Mouse (Mus musculus) heart, adult 2 months (tissue): ENCODE measurements around the gene Nutm1. TPM values are rescaled to one million over a fixed set of nuclear protein-coding genes. Genes with fewer than 3 reads are reported as not detected.

Source experiments
- DNase-seq, 2 experiments: peaks; one replicate each; pipeline ENCODE4 v3.0.0; 2021
- H3K27ac ChIP-seq: fragments of 200-600 bp; 2 replicates; pipeline ENCODE4 v1.8.1; 2022
- H3K27me3 ChIP-seq: fragments of 200-500 bp; 2 replicates; pipeline ENCODE4 v1.6.1; 2012; ENCODE audit warnings: mild to moderate bottlenecking, low read length, inconsistent platforms, mixed read lengths; ENCODE audit not compliant: control insufficient read depth, insufficient read depth
- H3K36me3 ChIP-seq: fragments of 200-500 bp; 2 replicates; pipeline ENCODE4 v1.6.1; 2012; ENCODE audit warnings: low read length, inconsistent platforms; ENCODE audit not compliant: control insufficient read depth, insufficient read depth
- H3K4me1 ChIP-seq: fragments of 200-500 bp; 2 replicates; pipeline ENCODE4 v1.6.1; 2011; ENCODE audit warnings: low read length; ENCODE audit not compliant: control insufficient read depth, insufficient read depth
- H3K4me3 ChIP-seq: fragments of 200-600 bp; 2 replicates; pipeline ENCODE4 v1.8.1; 2022
- H3K79me2 ChIP-seq: fragments of 200-500 bp; replicated peaks from 2 replicates; pipeline ENCODE4 v1.6.1; 2012; ENCODE audit warnings: mild to moderate bottlenecking, inconsistent platforms, low read length, moderate library complexity, mixed read lengths; ENCODE audit not compliant: control insufficient read depth, insufficient read depth
- H3K9ac ChIP-seq: fragments of 200-500 bp; 2 replicates; pipeline ENCODE4 v1.6.1; 2012; ENCODE audit warnings: low read depth, mild to moderate bottlenecking, control low read depth, inconsistent platforms, low read length, mixed read lengths
- CTCF ChIP-seq: fragments of 200-600 bp; IDR thresholded peaks from 2 replicates; pipeline ENCODE4 v1.8.1; 2022; ENCODE audit warnings: antibody characterized with exemption, mild to moderate bottlenecking, moderate library complexity
- EP300 ChIP-seq: fragments of 200-500 bp; IDR thresholded peaks from 2 replicates; pipeline ENCODE4 v1.6.1; 2011; ENCODE audit warnings: low read depth, low read length, control low read depth; ENCODE audit not compliant: insufficient read depth
- POLR2A ChIP-seq: fragments of 200-500 bp; IDR thresholded peaks from 2 replicates; pipeline ENCODE4 v1.6.1; 2011; ENCODE audit warnings: mild to moderate bottlenecking, low read depth, low read length, control low read depth; ENCODE audit not compliant: insufficient read depth
- WGBS: fragments of 180-500 bp; shearing (Covaris S2); methylation state at CpG from one replicate; pipeline ENCODE4 v1.1.7; 2018; 5-methylcytosine and 5-hydroxymethylcytosine counted together
- intact Hi-C: fragments of 180-260 bp; cut with DNase I; formaldehyde crosslinking; loops from one replicate; pipeline ENCODE4 v1.15.1; 2025
- polyA plus RNA-seq: library from polyadenylated mRNA; depleted of rRNA; stranded (reverse); fragments of >200 nt; gene quantifications from 2 replicates; pipeline ENCODE4 v1.2.3, GENCODE M21; 2012
- total RNA-seq, 2 experiments: library from RNA; stranded (reverse); gene quantifications; 2 replicates each; pipeline ENCODE4 v1.2.3; 2021

Nutm1 gene
- total and polyA plus RNA-seq, 3 experiments = not detected

DNA sequence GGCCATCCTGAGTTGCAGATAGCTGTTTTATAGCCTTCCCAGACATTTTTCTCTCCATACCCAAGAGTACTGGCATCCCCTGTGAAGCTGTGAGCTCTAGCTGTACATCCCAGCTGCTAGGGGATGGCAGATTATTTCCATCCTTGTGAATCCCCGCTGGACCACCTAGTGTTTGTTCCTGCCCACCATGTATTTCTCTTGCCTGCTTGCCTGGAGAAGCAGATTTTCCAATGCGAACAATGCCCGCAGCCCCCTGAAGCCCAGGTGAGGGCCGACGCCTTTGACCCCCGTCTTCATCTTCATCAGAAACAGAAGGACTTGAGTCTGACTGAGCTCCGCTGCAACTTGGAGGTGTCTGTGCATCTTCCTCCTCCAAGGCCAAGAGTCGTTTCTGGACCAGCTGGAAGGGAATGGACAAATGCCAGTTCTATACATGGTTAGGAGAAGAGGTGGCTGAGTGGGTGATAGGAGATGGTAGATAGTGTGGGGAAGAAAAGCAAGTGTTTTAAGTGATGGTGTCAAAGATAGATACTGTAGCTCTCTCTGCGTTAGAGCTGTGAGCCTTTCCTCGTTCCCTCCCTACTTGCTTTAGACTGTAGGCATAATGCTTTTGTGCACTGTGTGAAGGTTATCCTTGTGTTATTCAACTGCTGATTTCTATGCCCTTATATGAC is 9.2 kb downstream of the Nutm1 start:
- Histone ChIP-seq H3K4me3 (no peak overlapping the region), H3K4me1 (no peaks in the 10 kb centered on the region), H3K36me3 (no peaks in the 10 kb centered on the region), H3K27me3 (no peaks in the 10 kb centered on the region), H3K27ac (no peak overlapping the region), H3K79me2 (no peaks in the 10 kb centered on the region), H3K9ac (no peak overlapping the region)
- TF ChIP-seq CTCF = no peak
- no peak for TF ChIP-seq POLR2A
- no peak for TF ChIP-seq EP300
- WGBS = 88% methylated on average over 10 of the region's 10 CpGs
- no peak for DNase-seq
- intact Hi-C loops = no loop called here

DNA sequence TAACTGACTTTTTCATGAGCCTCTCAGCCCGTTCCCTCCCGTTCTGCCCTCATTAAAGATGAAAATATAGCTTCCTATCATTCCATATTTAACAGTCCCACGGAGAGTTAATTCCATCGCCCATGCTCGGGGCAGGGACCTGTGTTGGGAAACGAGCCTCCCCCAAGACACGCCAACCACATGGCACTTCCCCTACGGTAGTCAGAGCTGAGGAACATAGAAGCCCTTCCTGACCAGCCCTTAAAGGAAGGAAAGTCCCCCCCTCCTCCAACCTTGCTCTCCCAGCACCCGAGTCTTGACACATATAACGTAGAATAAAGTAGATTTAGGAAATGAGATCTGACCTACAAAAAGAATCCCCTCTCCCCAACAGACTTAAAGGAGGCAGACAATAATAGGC is 11.8 kb downstream of the Nutm1 start:
- no peak for DNase-seq
- Histone ChIP-seq H3K27ac (no peak overlapping the region), H3K79me2 (no peaks in the 10 kb centered on the region), H3K4me3 (no peak overlapping the region), H3K36me3 (no peaks in the 10 kb centered on the region), H3K4me1 (no peaks in the 10 kb centered on the region), H3K9ac (no peak overlapping the region), H3K27me3 (no peaks in the 10 kb centered on the region)
- intact Hi-C loops = no loop called here
- WGBS = 62% methylated on average over 10 of the region's 10 CpGs
- no peak for TF ChIP-seq CTCF
- no peak for TF ChIP-seq EP300
- no peak for TF ChIP-seq POLR2A

DNA sequence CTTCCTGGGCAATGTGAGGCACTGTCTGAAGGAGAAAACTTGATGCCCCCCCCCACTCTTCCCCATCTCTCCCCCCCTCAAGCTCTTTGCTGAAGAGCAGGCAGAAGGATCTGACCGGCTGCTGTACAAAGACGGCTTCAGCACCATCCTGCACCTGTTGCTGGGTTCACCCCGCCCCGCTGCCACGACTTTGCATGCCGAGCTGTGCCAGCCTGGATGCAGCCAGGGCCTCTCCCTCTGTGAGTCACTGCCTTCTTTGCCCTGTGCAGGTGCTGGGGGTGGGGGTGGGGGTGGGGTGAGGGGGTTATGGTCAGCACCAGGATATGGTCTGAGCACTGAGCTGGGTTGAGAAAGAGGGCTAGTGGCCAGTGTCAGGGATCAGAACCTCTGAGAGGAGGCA is 12.9 kb downstream of the Nutm1 start:
- Histone ChIP-seq H3K27ac (no peak overlapping the region), H3K4me1 (no peaks in the 10 kb centered on the region), H3K4me3 (no peak overlapping the region), H3K79me2 (no peaks in the 10 kb centered on the region), H3K27me3 (no peaks in the 10 kb centered on the region), H3K9ac (no peak overlapping the region), H3K36me3 (no peaks in the 10 kb centered on the region)
- DNase-seq = no peak
- intact Hi-C loops = no loop called here
- no peak for TF ChIP-seq CTCF
- 92% methylated on average over 6 of the region's 6 CpGs for WGBS

DNA sequence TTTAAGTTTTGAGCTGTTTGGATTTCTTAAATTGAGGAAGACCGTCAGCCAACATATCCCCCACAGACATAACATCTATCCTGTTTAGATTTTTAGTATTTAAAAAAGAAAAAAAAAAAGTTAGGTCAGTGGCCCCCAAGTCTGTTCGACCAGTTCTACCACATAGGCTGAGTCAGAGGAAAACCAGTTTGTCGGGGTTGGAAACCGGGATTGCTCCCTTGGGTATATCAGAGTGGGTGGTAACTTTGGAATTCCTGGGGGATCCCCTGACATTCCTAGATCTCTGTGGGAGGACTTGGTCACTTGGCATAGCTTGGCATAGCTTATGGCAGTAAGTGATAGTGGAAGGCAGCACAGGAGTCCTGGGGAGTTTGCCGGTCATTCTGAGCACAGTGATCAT is 13.8 kb downstream of the Nutm1 start:
- H3K4me1 ChIP-seq = no peaks in the 10 kb centered on the region
- H3K27ac ChIP-seq = no peak overlapping the region
- intact Hi-C loops = no loop called here
- no peaks in the 10 kb centered on the region for H3K79me2 ChIP-seq
- DNase-seq = no peak
- no peaks in the 10 kb centered on the region for H3K27me3 ChIP-seq
- no peaks in the 10 kb centered on the region for H3K36me3 ChIP-seq
- H3K9ac ChIP-seq = no peak overlapping the region
- 83% methylated on average over 5 of the region's 5 CpGs for WGBS
- H3K4me3 ChIP-seq = no peak overlapping the region
- no peak for TF ChIP-seq EP300
- no peak for TF ChIP-seq CTCF
- no peak for TF ChIP-seq POLR2A

DNA sequence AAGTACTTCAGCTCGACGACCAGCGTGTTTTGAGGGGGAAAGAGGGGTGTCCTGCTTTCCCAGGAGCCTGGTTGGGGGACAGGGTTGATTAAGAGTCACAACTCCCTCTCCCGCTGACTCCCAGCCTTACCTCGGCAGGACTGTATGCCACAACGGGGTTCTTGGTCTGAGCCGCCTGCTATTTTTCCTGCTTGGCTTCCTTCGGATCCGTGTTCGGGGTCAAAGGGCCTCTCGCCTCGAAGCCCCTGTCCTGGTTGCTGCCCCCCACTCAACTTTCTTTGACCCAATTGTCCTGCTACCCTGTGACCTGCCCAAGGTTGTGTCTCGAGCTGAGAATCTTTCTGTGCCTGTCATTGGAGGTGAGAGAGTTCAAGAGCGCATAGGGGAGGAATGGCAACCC is 17.3 kb downstream of the Nutm1 start:
- H3K27me3 ChIP-seq = no peaks in the 10 kb centered on the region
- 82% methylated on average over 14 of the region's 14 CpGs for WGBS

DNA sequence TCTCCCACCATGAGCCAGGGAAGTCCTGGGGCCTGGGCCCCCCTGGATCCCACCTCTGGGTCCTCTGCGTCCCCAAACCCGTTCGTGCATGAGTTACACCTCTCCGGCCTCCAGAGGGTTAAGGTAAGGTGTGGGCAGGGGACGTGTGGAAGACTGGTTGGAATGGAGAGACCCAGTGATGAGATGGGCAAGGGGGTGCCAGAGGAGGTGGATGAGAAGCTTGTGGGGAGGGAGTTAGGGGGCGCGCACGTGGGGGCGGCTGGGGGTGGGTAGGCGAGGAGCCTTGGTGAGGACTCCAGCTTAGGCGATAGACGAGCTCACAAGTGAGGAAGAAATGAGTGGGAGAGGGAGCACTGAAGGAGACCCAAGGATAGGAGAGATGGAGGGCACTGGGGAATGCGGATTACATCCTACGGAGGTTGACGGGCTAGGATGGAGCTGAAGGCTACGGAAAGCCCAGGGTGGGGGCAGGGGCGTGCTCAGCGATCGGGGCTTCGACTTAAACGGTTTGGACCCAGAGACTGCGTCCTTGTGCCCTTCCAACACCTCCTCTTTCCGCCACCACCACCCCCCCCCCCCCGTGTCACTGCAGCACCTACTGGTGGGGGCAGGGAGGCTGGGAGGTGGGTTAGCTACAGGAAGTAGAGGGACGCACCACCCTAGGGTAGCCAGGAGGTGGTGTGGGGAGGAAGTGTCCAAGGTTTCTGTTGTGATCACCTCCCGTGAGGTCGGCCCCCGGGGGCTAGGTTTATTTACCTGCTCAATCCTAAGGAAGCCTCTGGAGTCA is 19.0 kb downstream of the Nutm1 start:
- H3K27ac ChIP-seq = peak overlapping the region; percentile 87
- intact Hi-C loops = loop anchor here (1.0 to 2.0 kb wide), 3 partner anchors 21 to 253 kb away; partner anchors contain the start of genes Aven and Nop10
- H3K4me1 ChIP-seq = no peaks in the 10 kb centered on the region; the same call in 1 of the 2 replicates
- H3K36me3 ChIP-seq = no peaks in the 10 kb centered on the region
- TF ChIP-seq EP300 = no peak
- TF ChIP-seq CTCF = peak; percentile 12; the same call in 1 of the 2 replicates
- peak overlapping the region; percentile 67 for H3K9ac ChIP-seq
- no peaks in the 10 kb centered on the region for H3K79me2 ChIP-seq
- peak overlapping the region; percentile 98 for H3K4me3 ChIP-seq
- no peaks in the 10 kb centered on the region for H3K27me3 ChIP-seq
- WGBS = 2% methylated on average over 28 of the region's 28 CpGs
- DNase-seq = peak in 1 of 2 experiments; percentile 38

More for the DNA sequence above, 17.3 kb downstream of the Nutm1 start:
- no peak overlapping the region for H3K9ac ChIP-seq
- H3K36me3 ChIP-seq = no peaks in the 10 kb centered on the region
- intact Hi-C loops = no loop called here
- no peak for TF ChIP-seq EP300
- TF ChIP-seq POLR2A = no peak
- no peak for TF ChIP-seq CTCF
- H3K27ac ChIP-seq = no peak overlapping the region
- no peaks in the 10 kb centered on the region for H3K79me2 ChIP-seq
- no peaks in the 10 kb centered on the region; the same call in 1 of the 2 replicates for H3K4me1 ChIP-seq
- DNase-seq = peak in 1 of 2 experiments; percentile 18
- H3K4me3 ChIP-seq = no peak overlapping the region
